Mouse (Mus musculus) right cerebral cortex, postnatal 25 days (tissue): Measurements from ENCODE around the gene Jarid2.
A peak's percentile ranks its signal among the peaks of the same experiment; 100 is the strongest.

Source experiments
- DNase-seq: peaks from one replicate; pipeline ENCODE4 v3.0.0; 2022

Gene Jarid2

DNA sequence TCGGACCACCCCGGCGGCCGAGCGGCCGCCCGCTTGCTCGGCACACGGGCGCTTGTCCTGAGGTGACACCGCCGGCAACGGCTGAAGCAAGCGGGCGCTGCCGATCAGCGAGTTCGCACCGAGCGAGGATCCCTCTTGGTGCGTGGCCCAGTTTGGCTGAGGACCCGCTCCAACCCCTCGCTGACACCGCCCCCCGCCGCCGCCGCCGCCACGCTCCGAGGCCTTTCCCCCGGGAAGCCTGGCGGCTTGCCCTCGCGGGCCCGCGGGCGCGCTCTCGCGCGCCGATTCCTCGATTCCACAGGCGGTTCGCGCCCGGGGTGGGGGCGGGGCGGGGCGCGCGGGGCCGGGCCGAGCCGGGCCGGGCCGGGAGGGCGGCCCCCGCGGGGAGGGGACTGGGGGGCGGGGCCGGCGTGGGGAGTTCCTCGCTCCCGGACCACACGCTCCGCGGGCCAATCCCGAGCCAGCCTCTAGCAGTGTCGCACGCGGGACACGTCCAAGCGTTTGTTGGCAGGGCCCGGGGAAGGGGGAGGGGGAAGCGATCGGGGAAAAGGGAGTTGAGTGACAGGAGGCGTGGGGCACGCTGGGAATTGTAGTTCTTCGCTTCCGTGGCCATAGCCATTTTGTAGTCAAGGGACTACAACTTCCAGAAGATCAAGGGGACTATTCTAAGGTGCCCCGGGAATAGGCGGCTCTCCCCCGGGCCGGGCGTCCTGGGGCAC lies 1.0 kb downstream of the Jarid2 start:
- DNase-seq, result peak; percentile 98

DNA sequence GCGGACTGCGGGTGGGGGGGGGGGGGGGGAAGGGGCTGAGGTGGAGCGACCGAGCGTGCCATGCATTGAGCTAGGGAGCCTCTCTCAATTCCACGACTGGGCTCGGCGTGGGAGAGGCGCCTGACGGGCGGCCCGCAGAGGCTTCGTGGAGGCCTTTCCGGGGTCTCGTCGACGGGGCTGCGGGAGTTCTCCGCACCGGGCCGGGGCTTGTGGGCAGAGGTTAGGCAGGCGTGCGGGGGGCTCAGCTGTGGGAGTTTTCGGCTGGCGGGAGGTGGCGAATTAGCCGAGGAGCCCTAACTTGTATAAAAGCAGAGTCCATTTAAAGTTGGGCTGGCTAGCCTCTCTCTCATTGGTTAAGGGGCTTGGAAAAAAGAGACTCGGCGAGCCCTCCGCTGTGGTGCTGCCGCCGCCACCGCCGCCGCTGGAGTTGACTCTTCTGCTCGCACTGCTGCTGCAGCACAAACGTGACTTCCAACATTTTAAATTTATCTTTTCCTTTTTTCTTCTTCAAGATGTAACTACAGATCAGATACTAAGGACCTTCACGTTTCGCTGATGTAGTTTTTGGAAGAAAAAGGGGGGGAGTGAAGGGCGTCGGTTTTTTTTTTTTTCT lies 1.8 kb downstream of the Jarid2 start:
- peak; percentile 93 for DNase-seq

DNA sequence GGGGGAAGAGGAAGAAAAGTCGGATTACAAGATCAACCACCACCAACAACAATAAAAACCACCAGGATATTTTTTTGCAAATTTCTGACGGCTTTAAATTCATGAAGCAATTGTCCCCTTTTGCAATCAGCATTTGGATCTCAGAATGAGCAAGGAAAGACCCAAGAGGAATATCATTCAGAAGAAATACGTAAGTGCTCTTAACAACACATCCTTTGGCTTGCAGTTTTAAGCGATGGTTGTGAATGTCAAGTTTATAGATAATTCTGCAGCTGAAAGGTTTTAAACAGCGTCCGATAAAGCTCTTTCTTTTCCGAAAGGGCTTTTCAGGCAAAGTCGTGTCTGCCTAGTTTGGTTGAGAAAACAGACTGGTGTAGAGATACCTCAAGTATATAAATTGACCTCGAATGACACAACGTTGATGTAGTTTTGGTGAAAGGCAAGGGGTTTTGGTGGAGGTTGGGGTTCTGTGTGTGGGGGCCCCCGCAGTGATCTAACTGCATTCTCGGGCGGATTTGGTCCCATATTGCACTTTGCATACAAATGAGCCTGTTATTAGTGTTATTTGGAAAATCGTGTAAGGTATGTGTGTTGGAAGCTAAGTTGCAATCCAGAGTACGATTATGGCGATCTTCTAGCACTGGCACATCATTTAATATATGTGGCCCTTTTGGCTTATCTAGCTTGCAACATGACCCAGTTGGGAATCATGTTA lies 2.6 kb downstream of the Jarid2 start:
- DNase-seq, result peak; percentile 12

DNA sequence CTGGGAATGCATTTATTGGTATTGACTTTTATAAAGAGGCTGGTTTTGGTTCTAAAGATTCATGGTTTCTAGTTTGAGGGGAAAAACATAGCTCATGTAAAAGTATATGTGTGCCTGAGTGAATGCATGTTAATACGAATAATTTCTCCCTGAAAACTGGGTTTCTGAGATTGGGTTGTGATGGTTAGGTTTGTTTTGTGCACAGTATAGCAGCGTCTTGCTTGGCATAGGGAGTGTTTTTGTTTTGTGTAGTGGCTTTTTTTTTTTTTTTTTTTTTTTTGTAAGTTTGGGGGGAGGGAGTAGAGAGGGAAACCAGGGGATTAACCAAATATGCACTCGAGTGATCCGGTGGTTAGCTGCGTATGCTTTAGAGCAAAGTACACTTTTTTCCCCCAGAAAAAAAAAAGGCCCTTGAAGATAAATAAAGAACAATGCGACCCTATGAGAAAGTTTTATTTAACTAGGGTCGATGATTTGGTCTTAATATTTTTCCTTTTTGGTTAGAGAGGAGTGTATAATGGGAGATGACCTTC lies 3.2 kb downstream of the Jarid2 start:
- DNase-seq, result no peak

DNA sequence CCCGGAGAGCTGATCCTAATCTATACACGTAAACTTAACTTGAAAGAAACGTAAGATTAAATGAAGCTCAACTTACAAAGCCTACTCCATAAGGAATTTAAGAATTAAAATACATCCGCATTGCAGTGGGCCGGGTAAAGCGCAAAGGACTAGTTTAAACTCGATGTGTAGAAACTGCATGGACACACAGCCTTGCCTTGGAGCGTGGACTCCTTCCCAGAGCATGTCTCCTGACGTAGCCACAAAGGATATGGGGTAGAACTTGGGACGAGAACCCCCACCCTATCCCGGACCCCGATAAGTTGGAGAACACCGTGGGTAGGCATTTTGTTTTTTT lies 3.7 kb downstream of the Jarid2 start:
- DNase-seq, result no peak

DNA sequence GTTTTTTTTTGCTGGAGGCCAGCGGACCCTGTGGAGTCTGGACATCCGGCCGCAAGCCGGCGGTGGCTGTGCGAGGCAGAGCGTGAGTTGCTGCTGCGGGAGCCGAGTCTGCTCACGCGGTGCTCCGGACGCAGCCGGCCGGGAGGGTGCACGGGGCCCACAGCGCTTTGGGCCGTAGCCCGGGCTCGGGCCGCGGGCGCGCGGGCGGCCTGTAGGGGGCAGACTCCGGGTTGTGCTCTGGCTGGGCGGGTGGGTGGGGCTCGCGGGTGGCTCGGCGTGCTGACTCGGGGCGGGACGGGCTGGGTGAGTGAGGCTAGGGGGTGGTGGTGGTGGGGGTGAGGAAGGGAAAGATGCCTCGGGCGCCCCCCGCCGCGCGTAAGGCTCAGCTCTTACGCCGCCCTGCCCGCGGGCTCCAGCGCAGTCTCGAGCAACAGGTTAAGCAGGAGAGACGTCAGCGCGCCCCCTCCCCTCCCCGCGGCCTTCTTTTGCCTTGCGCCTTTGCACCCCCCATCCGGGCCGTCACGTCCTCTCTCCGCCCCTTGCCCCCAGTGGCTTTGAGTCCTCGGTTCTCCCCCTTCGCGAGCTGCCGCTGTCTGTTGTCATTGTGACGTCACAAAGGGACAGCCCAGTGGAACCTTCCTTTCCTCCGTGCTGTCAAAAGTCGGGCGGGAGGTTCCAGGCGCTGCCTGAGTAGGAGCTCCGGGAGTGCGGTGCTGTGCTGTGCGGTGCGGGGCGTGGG lies 4.3 kb downstream of the Jarid2 start:
- peak; percentile 62 for DNase-seq

DNA sequence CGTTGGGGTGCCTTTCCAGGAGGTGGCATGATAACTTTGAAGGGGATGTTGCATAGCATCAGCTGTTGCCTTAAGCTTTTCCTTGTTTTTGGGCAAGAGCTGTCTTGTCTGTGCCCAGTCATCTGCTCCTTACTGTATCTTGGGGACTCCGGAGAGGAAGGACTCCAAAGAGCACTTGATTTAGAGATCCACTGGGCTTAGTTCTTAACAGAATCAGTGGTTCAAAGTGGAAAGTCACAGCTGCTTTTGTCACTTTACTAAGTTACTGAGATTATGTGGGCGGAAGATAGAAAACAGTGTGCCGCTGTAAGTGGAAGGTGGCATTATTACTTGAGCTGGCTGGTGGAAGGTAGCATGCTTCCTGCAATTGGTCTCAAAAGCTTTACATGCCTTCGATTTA lies 5.2 kb downstream of the Jarid2 start:
- DNase-seq, result no peak

DNA sequence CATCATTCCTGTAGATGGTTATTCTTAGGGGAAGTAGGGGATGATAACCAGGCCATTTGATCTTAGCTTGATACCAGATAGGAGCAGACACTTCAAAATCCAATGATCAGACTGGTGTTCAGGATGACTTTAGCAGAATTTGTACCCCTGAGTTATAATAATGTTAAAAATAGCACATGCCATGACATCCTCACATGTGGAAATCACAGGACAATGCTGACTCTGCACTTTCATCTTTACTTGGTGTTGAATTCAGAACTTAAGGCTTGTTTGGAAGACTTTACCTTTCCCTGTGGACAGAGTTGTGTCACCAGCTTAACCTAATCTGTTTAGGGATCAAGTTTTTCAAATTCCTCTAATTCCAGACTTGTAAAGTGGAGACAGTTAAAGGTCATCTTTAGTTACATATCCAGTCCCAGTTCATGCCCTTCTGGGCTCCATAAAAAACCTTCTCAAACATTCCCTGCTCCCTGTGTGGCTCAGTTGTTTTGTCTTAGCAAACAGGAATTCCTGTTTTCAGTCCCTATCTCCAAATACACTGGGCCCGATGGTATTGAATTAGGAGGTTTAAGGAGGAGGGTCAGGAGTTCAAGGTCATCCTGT lies 5.9 kb downstream of the Jarid2 start:
- DNase-seq, result no peak

DNA sequence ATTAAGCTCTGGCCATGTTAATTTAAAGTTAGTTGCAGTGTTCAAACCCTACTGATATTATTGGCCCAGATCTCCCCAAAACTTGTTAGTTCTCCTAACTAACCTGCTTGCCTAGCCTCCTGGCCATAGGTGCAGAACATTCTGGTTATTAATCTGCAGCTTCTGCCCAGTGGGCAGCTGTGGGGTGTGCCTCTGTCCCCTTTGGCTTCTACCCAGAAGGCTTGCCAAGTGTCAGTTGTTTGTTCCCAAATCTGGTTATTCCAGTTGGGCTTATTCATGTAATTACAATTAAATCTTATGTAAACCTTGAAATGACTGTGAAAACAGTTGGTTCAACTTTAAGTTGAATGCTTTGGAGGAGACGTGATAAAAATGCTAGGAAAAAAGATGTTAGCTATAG lies 8.0 kb downstream of the Jarid2 start:
- no peak for DNase-seq

DNA sequence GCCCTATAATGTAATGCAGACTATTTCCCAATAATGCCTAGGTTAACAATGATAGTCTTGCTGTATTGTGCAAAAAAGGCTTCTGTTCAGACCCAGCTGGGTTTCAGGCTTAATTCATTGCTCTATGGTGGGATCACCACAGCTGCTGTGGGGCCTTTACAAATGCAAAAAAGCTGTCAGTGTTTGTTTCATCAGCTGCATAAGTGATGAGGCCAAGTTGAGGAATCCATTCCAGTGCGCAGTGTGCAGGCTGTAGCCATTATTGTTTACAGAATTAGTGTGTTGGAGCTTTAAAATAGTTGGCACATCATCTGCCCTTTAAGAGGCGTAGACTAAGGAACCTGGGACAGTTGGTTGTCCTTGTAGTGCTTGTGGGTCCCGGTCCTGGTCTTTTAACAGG lies 22.5 kb downstream of the Jarid2 start:
- DNase-seq, result no peak

DNA sequence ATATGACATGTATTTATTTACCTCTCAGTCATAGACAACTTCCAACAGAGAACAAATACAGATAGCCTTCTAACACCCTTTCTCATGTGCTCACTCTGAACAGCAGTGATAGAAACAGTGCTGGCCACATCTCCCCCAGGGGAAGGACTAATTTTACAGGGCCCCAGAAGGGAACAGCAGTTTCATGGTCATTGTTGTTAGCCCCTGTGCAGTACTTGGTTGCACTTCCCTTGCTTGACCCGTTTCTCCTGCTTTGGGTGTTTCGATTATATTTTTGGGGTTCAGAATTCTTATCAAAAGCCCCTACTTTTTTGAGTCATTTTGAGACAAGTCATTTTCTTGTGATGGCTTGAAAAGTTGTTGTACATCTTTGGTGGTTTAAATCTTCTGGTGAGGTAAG lies 23.9 kb downstream of the Jarid2 start:
- DNase-seq, result no peak

DNA sequence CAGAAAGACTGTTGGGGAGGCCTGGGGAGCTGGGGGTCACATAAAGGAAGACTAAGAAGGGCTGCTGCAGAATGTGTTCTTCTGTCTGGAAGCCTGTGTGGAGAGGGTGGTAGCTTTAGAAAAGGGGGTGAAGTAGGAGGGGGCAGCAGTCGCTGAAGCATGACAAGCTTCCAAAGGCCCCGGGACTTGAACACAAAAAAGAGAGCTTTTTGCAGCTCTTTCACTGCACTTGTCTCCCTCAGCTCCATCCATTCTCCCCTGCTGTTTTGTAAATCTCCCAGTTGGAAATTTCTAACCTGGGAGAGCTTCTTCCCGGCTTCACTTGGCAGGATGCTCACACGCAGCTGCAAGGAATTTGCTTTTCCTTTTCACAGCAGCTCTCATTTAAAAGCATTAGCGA lies 26.2 kb downstream of the Jarid2 start:
- no peak for DNase-seq

DNA sequence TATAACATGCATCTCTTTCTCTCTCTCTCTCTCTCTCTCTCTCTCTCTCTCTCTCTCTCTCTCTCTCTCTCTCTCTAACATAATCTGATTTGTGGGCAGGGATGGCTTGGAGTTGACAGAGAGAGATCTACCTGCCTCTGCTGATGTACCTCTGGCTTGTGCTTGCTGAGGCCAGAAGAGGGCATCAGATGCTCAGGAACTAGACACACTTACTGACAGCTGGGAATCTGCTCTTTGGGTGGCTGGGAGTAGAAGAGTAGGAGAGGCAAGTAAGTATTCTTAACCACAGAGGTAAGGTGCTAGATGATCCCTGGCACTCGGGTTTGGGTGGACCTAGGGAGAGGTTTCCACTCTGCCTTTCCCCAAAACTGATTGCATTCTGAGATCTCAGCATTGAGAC lies 29.5 kb downstream of the Jarid2 start:
- no peak for DNase-seq

DNA sequence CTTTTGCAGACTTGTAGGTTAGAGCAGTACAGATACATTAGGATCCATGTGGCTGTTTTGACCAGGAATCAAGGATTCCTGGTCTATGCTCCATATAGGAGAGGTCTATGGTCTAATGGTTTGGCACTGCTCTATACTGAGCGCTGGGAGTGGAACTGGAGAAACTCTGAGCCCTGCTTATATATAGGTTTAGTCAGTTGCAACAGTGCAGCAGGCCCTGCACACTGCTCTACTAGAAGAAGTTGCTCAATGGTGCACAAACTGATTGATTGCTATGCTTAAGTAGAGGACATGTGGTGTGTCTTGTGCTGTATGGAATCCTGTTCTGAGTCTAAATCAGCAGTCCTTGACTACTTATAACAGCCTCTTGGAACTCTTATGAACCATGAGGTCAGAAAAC lies 31.5 kb downstream of the Jarid2 start:
- DNase-seq, result no peak

DNA sequence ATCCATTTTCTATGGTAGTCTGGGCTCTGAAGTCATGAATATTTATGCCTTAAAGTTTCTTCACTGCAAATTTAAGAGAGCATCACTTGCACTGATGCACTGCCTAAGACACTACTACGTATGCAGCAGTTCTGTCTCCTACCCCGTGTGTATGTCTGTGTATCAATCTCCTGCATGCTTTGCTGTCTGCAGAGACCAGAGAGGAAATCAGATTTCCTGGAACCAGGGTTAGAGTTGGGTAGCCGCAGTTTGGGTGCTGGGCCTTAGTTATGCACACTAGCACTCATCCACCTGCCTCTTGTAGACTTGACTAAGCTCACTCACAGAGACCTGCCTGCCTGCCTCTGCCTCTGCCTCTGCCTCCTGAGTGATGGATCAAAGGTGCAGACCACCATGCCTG lies 33.8 kb downstream of the Jarid2 start:
- no peak for DNase-seq

DNA sequence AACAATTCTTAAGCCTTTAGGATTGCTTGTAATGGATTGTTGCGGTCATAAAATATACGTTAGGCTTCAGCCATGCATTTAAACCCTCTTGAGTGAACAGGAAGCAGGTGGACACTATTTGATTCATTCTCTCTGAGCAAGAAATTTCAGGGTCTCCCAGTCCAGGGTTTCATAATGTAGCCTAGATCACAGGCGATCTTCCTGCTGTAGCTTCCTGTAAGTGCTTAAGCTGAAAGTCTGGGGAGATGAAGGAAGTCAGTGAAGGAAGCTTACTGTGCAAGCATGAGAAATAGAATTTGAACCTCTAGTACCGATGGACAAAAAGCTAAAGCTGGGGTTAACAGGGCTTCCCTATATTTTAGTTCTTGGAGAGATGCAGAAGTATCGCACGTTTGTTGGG lies 38.5 kb downstream of the Jarid2 start:
- no peak for DNase-seq

DNA sequence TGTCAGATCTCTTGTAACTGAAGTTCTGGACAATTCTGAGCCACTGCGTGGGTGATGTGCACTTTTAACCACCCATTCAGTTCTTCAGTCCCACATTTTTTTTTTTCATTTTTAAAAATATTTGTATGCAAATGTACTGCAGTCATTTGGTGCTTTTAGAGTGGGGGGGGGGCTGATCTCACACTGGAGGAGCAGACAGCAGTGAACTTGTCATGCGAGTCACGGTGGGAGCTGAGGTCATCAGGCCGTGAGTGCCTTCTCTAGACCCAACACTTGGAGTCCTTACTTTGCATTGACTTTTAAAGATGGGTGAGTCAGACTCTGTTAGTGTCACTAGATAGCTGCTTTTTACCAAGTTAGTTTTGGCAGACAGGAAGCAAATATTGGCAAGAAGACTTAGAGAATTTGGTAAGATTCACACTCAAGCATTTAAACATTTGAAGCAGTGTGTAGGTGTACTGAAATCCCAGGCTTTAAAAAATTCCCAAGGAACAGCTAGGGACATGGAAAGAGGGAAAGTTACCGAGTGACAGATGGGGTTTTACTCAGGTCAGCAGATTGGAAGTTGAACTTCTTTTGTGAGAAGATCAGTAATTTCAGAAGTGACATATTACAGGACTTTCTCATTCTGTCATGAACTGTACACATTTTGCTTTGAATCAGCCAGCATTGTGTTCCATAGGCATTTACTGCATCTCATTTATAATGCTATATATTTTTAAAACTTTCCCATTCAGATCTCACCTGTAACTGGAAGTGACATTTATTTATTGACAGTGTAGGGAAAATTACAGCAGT lies 41.7 kb downstream of the Jarid2 start:
- DNase-seq, result no peak

DNA sequence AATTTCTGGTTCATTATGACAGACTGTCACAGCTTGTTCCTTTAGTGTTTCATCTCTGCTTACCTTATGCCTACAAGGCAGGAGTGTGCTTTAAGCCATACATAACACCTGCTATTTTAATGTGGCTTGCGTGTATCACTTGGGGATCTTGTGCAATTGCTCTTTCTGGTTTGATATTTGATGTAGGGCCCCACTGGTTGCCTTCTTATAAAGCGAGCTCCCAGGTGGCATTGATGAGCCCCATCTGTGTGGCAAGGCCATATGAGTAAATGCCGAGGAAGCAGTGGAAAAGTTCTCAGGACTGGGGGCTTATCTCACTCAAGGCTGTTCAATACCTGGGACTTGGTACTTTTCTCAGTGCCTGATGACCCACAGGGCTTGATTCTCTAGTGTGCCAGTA lies 43.5 kb downstream of the Jarid2 start:
- no peak for DNase-seq

DNA sequence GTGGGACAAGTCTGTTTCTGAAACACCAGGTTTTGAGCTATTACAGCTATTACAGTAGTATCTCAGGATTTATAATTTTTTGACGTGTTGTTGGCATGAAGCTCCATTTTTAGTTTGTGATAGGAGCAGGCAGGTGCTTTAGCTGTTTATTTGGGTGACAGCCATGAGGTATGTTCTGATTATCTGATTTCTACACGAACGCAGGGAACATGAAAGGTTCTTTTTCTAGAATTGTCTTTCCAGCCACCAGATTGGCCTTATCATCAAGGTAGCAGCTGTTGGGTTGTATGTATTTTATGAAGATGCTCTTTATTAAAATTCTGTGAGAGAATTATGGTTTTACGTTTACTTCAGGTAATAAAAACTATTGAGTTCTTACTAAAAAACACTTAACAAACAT lies 45.1 kb downstream of the Jarid2 start:
- no peak for DNase-seq

DNA sequence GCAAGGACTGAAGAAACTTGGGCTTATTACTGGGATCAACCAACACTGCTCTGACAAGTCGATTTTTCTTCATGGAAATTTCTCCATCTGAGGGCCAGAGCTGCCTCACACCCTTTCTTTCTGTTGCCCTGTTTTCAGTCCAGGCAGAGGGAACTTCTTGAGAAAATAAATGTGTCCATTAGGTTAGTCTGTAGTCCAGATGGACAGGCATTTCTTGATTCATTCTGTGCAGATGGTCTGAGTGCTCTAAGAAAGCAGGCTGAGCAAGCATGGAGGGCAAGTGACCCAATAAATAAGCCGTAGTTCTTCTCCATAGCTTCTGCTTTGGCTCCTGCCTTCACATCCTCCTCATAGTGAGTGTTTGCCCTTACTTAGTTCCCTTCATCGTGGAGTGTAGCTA lies 46.1 kb downstream of the Jarid2 start:
- DNase-seq, result no peak

DNA sequence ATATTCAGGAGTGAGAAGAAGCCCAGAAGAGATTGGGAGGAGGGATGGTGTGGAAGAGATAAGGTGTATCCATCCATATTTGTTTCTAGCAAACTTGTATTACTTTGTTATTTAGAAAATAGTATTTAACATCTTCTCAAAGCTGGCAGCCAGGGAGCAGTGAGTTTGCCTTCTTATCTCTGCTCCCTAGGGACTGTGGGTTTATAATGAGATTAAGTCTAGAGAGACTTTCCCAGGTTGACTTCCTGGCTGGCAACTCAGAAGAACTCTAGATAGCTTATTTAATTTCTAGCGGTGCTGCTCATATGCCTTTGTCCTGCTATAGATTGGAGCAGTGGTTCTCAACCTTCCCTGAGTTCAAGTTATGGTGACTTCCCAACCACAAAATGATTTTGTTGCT lies 51.2 kb downstream of the Jarid2 start:
- DNase-seq, result no peak

DNA sequence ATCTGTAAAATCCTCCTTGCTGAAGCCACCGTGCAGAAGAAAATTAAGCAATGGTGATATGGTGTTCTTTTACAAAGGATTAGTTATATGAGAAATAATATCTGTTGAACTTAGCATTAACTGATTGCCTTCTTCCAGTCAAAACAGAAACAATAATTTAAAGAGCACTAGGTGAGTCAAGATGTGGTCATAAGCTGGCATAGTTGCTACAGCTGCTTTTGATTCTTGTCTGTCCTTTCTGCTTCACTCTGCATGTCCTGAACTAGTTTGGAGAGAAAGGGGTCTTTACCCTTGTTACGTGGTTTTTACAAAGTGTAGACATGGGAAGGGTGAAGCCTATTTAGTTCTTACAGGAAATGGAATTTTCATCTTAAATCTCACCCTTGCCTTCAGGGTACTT lies 51.9 kb downstream of the Jarid2 start:
- DNase-seq, result no peak
